Mouse (Mus musculus) midbrain, embryonic 11.5 days (tissue): ENCODE results near the gene Lrrc10b. TPM values are rescaled to one million over a fixed set of nuclear protein-coding genes. Genes with fewer than 3 reads are reported as not detected.
A peak's percentile ranks its signal among the peaks of the same experiment; 100 is the strongest.

Experiments
- ATAC-seq: fragments of 200-750 bp; cut with Nextera tagmentation; 2 replicates; pipeline ENCODE4 v1.8.0; 2017; ENCODE audit warnings: moderate TSS enrichment, moderate library complexity; ENCODE audit not compliant: low FRiP score
- DNase-seq: peaks from one replicate; pipeline ENCODE4 v3.0.0; 2015; ENCODE audit warnings: low spot score; ENCODE audit errors: missing footprints
- H3K27ac ChIP-seq: fragments of 300-500 bp; sonication (generic); 2 replicates; pipeline ENCODE4 v1.5.1; 2014; ENCODE audit warnings: low read depth, low read length
- H3K27me3 ChIP-seq: fragments of 300-500 bp; sonication (generic); 2 replicates; pipeline ENCODE4 v1.6.1; 2014; ENCODE audit warnings: mild to moderate bottlenecking, low read length, moderate library complexity, mixed read lengths; ENCODE audit not compliant: control insufficient read depth, insufficient read depth
- H3K36me3 ChIP-seq: fragments of 300-500 bp; sonication (generic); 2 replicates; pipeline ENCODE4 v1.6.1; 2014; ENCODE audit warnings: mild to moderate bottlenecking, low read length, moderate library complexity, mixed read lengths; ENCODE audit not compliant: control insufficient read depth, insufficient read depth
- H3K4me1 ChIP-seq: fragments of 300-500 bp; sonication (generic); 2 replicates; pipeline ENCODE4 v1.6.1; 2014; ENCODE audit warnings: low read length; ENCODE audit not compliant: control insufficient read depth, insufficient read depth
- H3K4me2 ChIP-seq: fragments of 300-500 bp; sonication (generic); 2 replicates; pipeline ENCODE4 v1.6.1; 2014; ENCODE audit warnings: mild to moderate bottlenecking, moderate library complexity
- H3K4me3 ChIP-seq: fragments of 300-500 bp; sonication (generic); 2 replicates; pipeline ENCODE4 v1.5.1; 2014; ENCODE audit warnings: low read depth, low read length
- H3K9ac ChIP-seq: fragments of 300-500 bp; sonication (generic); 2 replicates; pipeline ENCODE4 v1.6.1; 2014; ENCODE audit warnings: low read length
- H3K9me3 ChIP-seq: fragments of 300-500 bp; sonication (generic); 2 replicates; pipeline ENCODE4 v1.6.1; 2016; ENCODE audit warnings: low read length; ENCODE audit not compliant: control insufficient read depth
- WGBS: fragments of 180-500 bp; shearing (Covaris S2); extraction: QIAGEN DNeasy Blood & Tissue Kit; methylation state at CpG from one replicate; pipeline ENCODE4 v1.1.7; 2014; 5-methylcytosine and 5-hydroxymethylcytosine counted together
- polyA plus RNA-seq: library from polyadenylated mRNA; unstranded; fragments of >200 nt; fragmentation: Nextera tagmentation; extraction: Ambion mirVana; gene quantifications from 2 replicates; pipeline ENCODE4 v1.2.1, GENCODE M21; 2014

Gene Lrrc10b
- polyA plus RNA-seq, 1 experiment from 2014 or later = 0.55 TPM

- Histone ChIP-seq H3K9ac (no peak overlapping the region), H3K36me3 (no peaks in the 10 kb centered on the region), H3K27ac (no peak overlapping the region), H3K4me1 (peaks cover 3% of the 10 kb centered on the region; the same call in 1 of the 2 replicates), H3K9me3 (no peaks in the 10 kb centered on the region), H3K4me3 (no peak overlapping the region), H3K27me3 (no peaks in the 10 kb centered on the region), H3K4me2 (no peak overlapping the region)
- DNase-seq = no peak
- 17% methylated on average over 6 of the region's 6 CpGs for WGBS
- peak; percentile 65 for ATAC-seq
Measured at GRCm38 (mm10) chr19:10473779-10474178, 16.5 kb upstream of the Lrrc10b start.

GRCm38 (mm10) chr19:10472958-10473357 lies 15.7 kb upstream of the Lrrc10b start:
- 79% methylated on average over 3 of the region's 3 CpGs for WGBS
- no peak overlapping the region for H3K9ac ChIP-seq
- H3K27me3 ChIP-seq = no peaks in the 10 kb centered on the region
- no peak overlapping the region for H3K4me3 ChIP-seq
- ATAC-seq (no peak), DNase-seq (no peak)
- H3K27ac ChIP-seq = no peak overlapping the region
- peaks cover 3% of the 10 kb centered on the region; the same call in 1 of the 2 replicates for H3K4me1 ChIP-seq
- H3K9me3 ChIP-seq = no peaks in the 10 kb centered on the region
- H3K36me3 ChIP-seq = no peaks in the 10 kb centered on the region
- H3K4me2 ChIP-seq = no peak overlapping the region

- Histone ChIP-seq H3K27ac (no peak overlapping the region), H3K36me3 (no peaks in the 10 kb centered on the region), H3K9me3 (no peaks in the 10 kb centered on the region), H3K4me1 (peaks cover 7% of the 10 kb centered on the region), H3K27me3 (no peaks in the 10 kb centered on the region), H3K9ac (no peak overlapping the region), H3K4me2 (no peak overlapping the region), H3K4me3 (no peak overlapping the region)
- WGBS = 71% methylated on average over 8 of the region's 8 CpGs
- no peak for DNase-seq
- ATAC-seq = no peak
Measured at GRCm38 (mm10) chr19:10469171-10469658, 11.9 kb upstream of the Lrrc10b start.

GRCm38 (mm10) chr19:10464427-10464826 lies 7.2 kb upstream of the Lrrc10b start:
- Histone ChIP-seq H3K4me3 (no peak overlapping the region), H3K9ac (0 out of 2 replicates have a peak overlapping the region, but pooled peaks have one; percentile 24), H3K4me1 (peaks cover 15% of the 10 kb centered on the region), H3K27ac (no peak overlapping the region), H3K36me3 (no peaks in the 10 kb centered on the region), H3K4me2 (no peak overlapping the region), H3K9me3 (no peaks in the 10 kb centered on the region), H3K27me3 (peaks cover 14% of the 10 kb centered on the region)
- DNase-seq (no peak), ATAC-seq (no peak)
- 6% methylated on average over 4 of the region's 4 CpGs for WGBS

GRCm38 (mm10) chr19:10461584-10461983 lies 4.3 kb upstream of the Lrrc10b start:
- ATAC-seq (no peak), DNase-seq (no peak)
- Histone ChIP-seq H3K9ac (no peak overlapping the region), H3K36me3 (no peaks in the 10 kb centered on the region), H3K4me1 (peaks cover 17% of the 10 kb centered on the region), H3K4me2 (no peak overlapping the region), H3K4me3 (no peak overlapping the region), H3K9me3 (no peaks in the 10 kb centered on the region), H3K27me3 (peaks cover 38% of the 10 kb centered on the region), H3K27ac (no peak overlapping the region)
- 55% methylated on average over 7 of the region's 7 CpGs for WGBS

GRCm38 (mm10) chr19:10459907-10460306 lies 2.6 kb upstream of the Lrrc10b start:
- no peak for DNase-seq
- Histone ChIP-seq H3K9ac (no peak overlapping the region), H3K4me1 (peaks cover 17% of the 10 kb centered on the region), H3K36me3 (no peaks in the 10 kb centered on the region), H3K9me3 (no peaks in the 10 kb centered on the region), H3K27ac (no peak overlapping the region), H3K4me2 (no peak overlapping the region), H3K27me3 (peaks cover 55% of the 10 kb centered on the region), H3K4me3 (no peak overlapping the region)
- no peak for ATAC-seq
- WGBS = 42% methylated on average over 11 of the region's 11 CpGs

GRCm38 (mm10) chr19:10458096-10458495 lies 823 bp upstream of the Lrrc10b start:
- ATAC-seq (no peak; the same call in 1 of the 2 replicates), DNase-seq (peak; percentile 86)
- H3K9ac ChIP-seq = no peak overlapping the region
- H3K4me3 ChIP-seq = peak overlapping the region; percentile 9; the same call in 1 of the 2 replicates
- peaks cover 11% of the 10 kb centered on the region; the same call in 1 of the 2 replicates for H3K4me1 ChIP-seq
- no peaks in the 10 kb centered on the region for H3K9me3 ChIP-seq
- no peaks in the 10 kb centered on the region for H3K36me3 ChIP-seq
- peaks cover 57% of the 10 kb centered on the region for H3K27me3 ChIP-seq
- WGBS = 32% methylated on average over 8 of the region's 8 CpGs
- no peak overlapping the region for H3K27ac ChIP-seq
- H3K4me2 ChIP-seq = peak overlapping the region; percentile 92

GRCm38 (mm10) chr19:10457484-10457800 lies 169 bp upstream of the Lrrc10b start:
- WGBS = under 1% methylated on average over 34 of the region's 34 CpGs
- peak overlapping the region; percentile 92 for H3K4me2 ChIP-seq
- ATAC-seq (peak; percentile 95), DNase-seq (peak; percentile 98)
- H3K9ac ChIP-seq = peak overlapping the region; percentile 52
- H3K4me1 ChIP-seq = peaks cover 11% of the 10 kb centered on the region; the same call in 1 of the 2 replicates
- no peaks in the 10 kb centered on the region for H3K9me3 ChIP-seq
- peak overlapping the region; percentile 53 for H3K4me3 ChIP-seq
- H3K27ac ChIP-seq = no peak overlapping the region
- no peaks in the 10 kb centered on the region for H3K36me3 ChIP-seq
- H3K27me3 ChIP-seq = peaks cover 56% of the 10 kb centered on the region

- Histone ChIP-seq H3K27me3 (peaks cover 50% of the 10 kb centered on the region), H3K27ac (no peak overlapping the region), H3K36me3 (no peaks in the 10 kb centered on the region), H3K9me3 (no peaks in the 10 kb centered on the region), H3K4me1 (peaks cover 7% of the 10 kb centered on the region; the same call in 1 of the 2 replicates), H3K4me3 (no peak overlapping the region), H3K4me2 (no peak overlapping the region), H3K9ac (no peak overlapping the region)
- ATAC-seq = no peak
- DNase-seq = no peak
- 85% methylated on average over 3 of the region's 3 CpGs for WGBS
Measured at GRCm38 (mm10) chr19:10455437-10455806, 1.9 kb downstream of the Lrrc10b start.
